Mouse (Mus musculus): ENCODE results near the gene Arid1b.

- TF ChIP-seq ZC3H11A (IDR thresholded peaks at IDR 0.05; ENCODE audit: low read depth, low read length), result no peak
- no peak for TF ChIP-seq ZNF384 (IDR thresholded peaks at IDR 0.05; ENCODE audit: low read depth, low read length)
- no peak for TF ChIP-seq CTCF (conservative IDR thresholded peaks at IDR 0.05 in 1 of 2, IDR thresholded peaks at IDR 0.05 in 1 of 2; ENCODE audit: low read depth in 2 of 2, low read length in 2 of 2)
- no peak for TF ChIP-seq MAZ (IDR thresholded peaks at IDR 0.05; ENCODE audit: low read depth, low read length)
Measured at GRCm38 (mm10) chr17:4968035-4968434, 26.1 kb upstream of the Arid1b start.

Measured in CH12.LX (cell line).